Mouse (Mus musculus): ENCODE results near the gene Six3.

Six3 gene

DNA sequence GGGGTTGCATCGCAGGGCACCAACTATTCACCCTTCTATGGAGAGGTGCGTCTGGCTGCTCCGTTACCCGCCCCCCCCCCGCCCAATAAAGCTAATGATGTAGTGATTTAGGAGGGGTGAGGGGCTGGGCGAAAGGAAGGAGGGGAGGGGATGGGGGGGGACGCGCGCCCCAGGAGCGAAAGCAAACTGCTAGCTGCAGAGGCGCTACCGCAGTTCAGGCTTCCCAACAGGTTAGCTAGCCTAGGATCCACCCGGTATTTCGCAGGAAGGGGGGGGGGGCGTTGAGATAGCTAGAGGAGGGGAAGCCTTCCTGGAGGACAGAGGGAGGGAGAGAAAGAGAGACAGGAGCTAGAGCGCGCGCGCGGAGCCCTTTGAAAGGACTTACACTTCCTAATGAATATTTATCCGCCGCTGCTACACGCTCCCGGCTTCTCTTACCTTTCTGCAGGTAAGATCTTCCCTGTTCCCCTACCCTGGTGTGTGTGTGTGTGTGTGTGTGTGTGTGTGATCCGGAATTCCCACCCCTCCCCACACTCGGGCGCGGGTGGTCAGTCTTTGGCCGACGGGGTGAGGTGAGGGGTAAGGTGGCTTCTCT is at the start of gene Six3:
Gene Six3, plus strand, starts transcription at position 343 of the 595 bp plus-strand sequence.
- DNase-seq, result no peak

DNA sequence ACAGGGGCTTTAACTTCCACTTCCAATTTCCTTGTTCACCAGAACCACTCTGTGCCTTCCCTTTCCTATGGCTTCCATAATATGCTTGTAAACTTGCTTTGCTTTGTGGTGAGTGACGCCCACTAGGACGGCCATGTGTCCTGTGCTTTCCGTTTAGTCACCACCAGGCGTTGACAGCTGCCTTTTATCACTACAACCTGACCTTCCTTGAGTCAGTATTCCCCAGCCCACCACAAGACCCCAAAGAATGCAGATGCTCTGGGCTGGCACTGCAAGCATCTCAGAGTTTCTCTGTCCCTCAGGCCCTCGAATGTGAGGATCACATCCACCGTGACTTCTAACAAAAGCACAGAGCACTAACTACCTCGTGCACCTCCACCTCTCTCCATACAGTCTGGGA is 49.3 kb upstream of the Six3 start:
- no peak for DNase-seq

DNA sequence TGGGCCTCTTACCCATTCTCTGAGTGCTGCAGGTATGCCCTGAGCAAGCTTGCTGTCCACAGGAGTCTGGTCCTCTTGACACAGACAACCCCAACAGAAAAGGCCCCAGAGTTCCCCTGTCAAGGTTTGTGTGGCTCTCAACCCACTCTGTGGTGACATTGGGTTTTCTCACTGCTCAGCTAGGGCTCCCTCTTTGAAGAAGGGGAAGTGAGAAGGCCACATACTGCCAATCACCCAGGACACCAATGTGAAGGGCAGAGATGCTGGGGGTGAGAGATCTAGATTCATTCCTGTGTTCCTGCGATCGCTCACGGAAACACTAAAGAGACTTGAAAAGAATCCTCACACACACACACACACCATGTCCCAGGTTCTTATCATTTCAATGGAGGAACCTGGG is 39.4 kb upstream of the Six3 start:
- DNase-seq, result no peak

DNA sequence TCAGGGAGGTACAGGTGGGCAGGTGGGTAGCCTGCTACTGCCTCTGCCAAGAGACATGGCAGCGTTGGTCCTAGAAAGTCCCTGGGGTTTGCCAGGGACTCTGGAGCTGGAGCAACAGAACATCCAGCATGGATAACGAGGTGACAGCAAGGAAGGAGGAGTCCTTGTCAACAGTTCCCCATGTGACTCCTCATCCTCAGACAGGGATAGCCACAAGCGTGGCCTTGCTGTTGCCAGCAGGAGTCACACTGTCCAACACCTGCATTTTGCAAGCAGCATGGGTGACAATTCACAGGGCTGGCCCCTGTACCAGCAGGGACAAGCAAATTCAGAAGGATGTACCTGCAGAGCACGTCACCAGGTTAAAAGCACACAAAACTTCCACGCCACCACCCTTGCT is 35.1 kb upstream of the Six3 start:
- DNase-seq, result no peak

DNA sequence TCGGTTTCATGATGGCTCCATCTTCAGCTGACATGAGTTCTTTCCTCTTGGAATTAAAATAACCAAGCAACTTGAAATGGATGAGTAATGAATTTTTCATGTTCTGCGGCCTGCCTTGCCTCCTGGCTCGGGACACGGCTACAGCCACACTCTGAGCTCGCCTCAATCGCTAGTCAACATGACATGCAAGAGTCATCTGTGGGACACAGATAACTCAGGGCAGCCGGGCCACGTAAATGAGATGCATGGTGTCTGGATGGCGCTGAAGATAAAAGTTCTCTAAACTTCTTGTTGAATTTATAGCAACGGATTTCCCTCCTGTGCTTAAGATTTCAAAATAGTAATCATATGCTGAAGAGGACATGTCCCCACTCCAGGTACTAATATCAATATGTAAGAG is 34.1 kb upstream of the Six3 start:
- no peak for DNase-seq

DNA sequence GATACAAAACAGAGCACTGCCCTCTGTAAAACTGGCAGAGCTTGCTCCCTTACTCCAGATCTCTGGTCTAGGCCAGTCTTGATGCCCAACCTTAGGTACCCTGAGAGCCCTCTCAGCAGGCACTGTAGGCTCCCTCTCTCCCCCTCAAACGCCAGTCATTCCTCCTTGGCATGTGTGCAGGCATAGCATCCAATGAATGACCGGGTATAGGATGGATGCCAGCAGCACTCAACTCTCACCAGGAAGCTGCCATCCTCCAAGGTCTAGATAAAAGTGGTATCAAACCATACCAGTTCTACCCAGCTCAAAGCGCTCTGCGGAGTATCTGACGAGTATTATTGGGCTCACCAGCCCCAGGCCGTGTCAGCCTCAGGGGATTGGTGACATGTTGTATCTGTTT is 33.2 kb upstream of the Six3 start:
- no peak for DNase-seq

DNA sequence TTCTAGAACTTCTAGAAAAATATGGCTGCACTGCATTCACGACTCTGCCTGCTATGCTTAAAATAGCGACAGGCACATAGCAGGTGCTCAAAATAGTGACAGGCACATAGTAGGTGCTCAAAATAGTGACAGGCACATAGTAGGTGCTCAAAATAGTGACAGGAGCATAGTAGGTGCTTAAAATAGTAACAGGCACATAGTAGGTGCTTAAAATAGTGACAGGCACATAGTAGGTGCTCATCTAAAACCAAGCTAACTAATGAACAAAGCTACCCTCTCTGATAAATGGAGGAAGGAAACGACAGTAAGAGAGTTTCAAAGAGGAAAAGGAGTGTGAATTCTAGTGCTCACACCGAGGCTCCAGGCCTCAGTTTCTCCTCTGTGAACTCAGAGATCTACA is 29.2 kb upstream of the Six3 start:
- no peak for DNase-seq

DNA sequence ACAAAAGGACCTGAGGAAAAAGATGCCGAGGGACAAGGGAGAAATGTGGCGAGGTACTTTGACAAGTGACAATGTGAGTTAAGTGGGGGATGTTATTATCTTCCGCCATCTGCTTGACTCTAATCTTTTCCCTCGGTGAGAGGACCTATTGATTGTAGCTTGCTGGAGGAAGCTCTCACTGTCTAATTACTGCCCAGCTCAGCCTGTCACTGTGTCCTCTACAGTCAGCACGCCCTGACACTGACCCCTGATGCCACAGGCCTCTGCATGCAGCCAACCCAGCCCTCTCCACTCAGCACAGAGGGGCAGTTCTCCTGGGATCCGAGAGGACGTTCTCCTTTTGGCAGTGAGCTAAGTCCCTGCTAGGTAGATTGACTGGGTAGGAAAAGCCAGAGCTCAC is 28.8 kb upstream of the Six3 start:
- no peak for DNase-seq

DNA sequence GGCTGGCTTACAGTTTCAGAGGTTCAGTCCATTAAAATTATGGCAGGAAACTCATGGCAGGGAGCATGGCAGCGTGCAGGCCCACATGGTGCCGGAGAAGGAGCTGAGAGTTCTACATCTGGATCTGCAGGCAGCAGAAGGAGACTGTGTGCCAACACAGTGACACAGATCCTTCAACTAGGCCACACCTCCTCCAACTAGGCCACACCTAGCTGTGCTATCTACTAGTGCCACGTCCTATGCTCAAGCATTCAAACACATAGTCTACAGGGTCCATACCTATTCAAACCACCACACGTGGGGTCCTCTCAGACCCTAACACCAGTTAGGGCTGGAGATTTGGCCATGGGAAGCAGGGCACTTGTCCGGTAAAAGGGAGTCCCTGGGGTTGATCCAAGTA is 27.6 kb upstream of the Six3 start:
- DNase-seq, result no peak

DNA sequence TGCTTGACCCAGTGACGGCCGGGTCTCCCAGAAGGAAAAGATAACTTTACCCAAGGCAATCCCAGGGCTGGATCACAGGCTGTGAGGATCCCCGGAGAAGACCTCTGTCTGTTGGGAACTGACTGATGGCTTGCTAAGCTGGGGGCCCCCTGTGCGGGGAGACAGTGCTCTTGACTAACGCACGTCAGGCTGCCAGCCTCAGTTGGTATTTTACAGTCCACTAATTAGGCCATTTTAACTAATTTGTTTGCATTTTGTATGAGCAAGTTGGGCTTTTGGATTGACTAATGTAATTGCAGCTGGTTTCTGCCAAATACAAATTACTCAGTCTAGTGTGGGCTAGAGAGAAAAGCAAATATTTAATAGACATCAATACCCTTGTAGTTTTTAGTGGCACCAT is 21.4 kb upstream of the Six3 start:
- DNase-seq, result no peak

DNA sequence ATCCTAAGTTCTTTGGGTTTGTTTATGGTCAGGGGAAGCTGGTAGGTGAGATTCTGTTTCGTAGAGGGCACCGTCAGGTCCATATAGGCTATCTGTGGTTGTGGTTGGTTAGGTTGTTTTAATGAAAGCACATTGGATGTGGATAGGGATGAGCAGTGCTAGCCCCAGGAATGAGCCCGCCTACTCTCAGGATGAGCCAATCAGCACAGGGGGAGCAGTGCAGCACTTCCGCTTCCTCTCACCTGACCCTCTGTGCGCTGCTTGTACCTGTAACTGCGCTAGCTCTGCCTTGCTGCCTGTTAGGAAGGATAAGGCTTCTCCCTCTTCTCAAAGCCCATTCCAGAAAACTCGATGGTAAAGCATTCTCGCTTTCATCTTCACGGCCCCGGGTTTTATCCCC is 17.6 kb upstream of the Six3 start:
- DNase-seq, result no peak

DNA sequence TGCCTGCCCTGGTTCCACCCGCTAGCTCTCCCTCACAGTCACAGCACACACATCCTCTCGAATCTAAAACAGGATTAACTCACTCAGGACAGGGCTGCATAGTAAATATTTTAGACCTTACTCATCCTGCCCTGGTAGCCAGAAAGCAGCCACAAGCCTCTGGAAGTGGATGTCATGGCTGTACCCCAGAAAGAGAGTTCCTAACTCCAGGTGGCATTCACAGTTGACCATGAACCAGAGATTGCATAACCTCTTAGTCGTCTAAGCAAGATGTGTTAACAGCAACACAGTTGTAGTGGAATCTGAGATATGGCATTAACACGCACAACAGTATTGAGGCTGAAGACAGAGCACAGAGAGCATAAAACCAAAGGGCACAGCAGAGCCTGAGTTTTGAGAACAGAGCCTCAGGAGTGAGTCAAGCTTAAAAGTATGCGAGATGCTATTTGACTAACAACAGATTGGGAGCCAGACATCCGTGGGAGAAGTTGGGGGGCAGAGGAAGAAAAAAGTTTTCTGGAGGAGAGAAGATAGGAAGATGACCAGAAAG is 17.0 kb upstream of the Six3 start:
- DNase-seq, result no peak

DNA sequence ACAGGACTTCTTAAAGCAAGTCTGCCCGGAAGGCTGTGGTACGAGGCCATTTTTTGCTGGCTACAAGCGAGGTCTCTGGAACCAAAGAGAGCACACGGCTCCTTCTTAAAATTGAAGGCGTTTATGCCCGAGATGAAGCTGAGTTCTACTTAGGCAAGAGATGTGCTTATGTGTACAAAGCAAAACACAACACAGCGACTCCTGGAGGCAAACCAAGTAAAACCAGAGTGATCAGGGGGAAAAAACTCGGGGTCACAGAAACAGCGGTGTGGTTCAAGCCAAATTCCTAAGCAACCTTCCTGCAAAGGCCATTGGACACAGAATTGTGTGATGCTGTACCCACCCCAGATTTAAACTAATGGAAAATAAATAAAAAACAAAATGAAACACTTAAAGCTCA is 13.9 kb upstream of the Six3 start:
- DNase-seq, result no peak

DNA sequence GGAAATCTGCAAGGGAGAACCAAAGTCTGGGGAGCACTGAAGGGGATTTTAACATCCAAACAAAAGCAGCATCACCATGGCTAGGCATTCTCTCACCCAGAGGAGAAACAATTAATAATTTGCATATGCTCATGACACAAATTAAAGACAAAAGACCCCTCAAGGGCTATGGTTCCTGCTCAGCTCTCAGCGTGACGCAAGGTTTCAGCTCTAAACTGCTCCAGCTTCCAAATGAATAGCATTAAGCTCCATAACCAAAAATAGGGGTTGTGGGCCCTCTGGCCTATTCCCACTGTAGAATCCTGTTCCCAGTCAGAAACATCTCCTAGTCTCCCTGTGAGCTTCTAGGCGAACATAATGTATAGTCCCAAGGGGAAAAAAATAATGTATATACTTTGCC is 6.9 kb upstream of the Six3 start:
- DNase-seq, result no peak

DNA sequence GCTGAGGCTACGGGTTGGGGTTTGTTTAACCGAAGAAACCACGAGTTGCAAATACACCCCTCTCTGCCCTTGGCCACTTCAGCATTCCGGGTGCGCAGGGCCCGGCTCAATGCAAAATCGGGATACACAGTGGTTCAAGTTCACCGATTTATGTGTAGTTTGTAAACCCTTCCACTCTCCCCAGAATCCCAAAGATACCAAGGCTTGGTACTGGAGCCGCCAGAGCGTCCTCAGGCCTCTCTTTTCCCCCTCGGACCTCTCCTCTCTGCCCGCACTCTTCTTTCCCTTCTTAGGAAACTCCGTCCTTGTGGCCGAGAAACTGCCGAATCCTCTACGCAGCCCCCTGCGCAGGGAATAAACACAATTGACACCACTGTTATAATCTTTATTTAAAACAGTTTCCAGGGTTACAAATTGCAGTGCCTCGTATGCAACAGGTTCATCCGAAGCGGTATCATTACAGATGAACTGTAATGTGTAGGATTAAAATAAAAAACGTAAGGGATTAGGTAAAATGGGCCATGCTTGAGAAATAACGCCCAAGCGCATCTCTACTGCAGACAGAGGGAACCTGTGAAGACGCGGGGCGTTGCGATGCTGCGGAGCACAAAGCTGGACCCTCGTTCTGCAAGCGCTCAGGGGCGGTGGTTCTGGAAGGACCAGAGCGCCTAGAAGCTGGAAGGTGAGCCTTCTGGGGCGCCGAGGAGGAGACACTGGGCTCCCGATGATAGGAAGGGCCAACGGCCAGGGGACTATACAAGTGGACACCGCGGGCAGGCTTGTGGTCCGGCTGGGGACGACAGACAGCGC is 5.6 kb upstream of the Six3 start:
- DNase-seq, result no peak

DNA sequence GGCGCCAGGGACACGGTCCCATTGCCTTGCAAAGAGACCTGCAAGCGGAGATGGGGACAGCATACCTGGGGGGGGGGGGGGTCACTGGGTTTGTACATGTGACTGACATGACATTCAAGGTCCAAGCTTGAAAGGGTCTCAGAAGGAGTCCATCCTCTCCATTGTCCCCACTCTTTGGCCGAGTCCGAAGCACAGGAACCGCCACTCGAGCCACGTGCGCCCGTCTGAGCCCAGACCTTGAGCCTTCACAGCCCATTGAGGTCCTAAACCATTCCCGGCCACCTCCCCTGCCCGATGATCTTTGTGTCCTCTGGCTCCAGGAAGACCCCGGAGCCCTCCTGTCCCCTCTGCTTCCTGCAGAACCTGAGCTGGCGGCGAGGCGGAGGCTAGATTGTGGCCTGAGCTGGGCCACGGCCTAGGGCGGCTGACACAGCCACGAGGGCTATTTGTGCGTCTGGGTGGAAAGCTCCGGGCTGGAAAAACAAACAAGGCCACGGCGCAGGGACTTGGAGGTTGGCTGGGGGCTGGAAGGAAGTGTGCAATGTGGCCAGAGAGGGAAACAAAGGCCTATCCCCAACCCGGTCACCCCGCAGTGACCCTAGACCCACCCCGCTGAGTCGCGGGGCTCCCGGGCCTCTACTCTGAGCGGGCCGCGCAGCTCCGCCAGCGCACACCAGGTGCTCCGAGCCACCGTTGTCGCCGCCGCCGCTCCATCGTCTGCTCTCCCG is 4.9 kb upstream of the Six3 start:
- DNase-seq, result no peak

DNA sequence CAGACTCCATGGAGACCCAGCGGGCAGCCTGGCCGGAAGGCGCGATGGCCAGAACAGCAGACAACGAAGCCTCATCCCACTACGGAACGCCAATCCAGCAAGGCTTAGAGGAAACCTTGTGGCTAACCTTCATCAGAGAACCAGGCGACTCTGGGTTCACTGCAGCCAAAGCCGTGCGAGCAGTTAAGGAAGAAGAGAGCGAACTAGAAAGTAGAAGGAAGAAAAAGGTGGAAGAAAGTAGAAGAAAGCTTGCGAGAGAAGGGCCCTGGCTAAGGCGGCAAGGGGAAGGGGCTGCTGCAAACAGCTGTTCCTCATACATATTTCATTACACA is 4.3 kb upstream of the Six3 start:
- no peak for DNase-seq

DNA sequence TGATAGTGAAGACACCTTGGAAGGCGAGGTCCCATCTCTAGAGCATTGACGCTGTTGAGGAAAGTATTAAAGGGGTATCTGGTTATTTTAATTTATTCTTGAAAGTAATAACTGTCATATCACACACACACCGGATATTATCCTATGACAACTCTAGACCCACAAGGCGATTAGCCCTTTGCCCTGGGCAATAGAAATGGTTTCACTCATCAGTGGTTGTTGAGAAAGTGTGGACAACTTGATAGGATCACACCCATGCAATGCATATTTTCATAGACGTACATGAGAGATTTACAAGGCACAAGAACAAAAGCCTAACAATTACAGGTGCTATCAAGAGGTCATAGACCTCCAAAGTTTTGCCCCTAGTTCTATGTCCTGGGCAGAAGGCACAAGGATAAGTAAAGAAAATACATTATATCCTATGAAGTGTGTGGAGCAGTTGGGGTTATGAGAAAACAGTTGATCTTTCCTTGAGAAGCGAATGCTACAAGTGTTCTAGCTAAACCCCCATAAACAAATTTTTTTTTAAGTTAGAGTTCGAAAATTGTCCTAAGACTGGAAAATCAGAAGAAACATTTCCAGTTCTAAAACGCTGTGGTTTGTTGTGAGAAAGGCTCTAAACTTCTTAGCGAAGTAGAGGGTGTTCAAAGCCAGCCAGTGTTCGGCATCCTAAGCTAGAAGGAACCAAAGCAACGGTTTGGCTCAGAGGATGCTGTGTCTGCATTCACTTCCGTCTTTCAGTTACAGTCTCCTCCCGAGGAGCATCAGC is 3.6 kb upstream of the Six3 start:
- DNase-seq, result no peak

DNA sequence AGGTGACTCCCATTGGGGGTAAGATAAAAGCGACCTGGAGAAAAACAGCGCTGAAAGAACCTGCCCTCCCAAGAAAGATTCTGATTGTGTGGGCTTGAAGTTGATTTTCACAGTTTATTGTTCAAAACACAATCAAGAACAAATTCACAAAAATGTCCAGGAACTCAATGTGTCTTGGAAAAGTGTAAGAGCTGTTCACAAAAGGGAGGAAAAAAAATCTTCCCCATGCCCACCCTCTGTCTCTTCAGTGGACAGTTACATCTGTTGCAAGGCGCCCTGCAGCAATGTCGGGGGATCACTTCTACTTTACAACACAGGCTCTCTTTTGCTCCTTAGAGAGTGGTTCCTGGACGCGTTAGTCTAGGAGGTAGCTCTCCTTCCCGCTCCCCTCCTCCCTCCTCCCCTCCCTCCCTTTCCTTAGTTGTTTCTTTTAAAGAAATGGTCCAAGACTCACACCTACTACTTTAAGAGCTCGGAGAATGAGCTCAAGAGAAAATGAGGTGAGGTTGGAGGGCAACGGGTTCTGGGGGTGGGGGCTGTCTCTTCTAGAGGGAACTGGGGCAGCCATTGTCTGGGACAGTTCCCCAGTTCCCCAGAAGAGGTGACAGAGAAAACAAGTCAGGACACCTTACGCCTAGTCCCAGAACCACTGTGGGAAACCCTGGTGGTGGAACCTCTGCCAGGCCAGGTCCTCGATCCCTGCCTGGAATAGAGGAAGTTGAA is 2.9 kb upstream of the Six3 start:
- no peak for DNase-seq

DNA sequence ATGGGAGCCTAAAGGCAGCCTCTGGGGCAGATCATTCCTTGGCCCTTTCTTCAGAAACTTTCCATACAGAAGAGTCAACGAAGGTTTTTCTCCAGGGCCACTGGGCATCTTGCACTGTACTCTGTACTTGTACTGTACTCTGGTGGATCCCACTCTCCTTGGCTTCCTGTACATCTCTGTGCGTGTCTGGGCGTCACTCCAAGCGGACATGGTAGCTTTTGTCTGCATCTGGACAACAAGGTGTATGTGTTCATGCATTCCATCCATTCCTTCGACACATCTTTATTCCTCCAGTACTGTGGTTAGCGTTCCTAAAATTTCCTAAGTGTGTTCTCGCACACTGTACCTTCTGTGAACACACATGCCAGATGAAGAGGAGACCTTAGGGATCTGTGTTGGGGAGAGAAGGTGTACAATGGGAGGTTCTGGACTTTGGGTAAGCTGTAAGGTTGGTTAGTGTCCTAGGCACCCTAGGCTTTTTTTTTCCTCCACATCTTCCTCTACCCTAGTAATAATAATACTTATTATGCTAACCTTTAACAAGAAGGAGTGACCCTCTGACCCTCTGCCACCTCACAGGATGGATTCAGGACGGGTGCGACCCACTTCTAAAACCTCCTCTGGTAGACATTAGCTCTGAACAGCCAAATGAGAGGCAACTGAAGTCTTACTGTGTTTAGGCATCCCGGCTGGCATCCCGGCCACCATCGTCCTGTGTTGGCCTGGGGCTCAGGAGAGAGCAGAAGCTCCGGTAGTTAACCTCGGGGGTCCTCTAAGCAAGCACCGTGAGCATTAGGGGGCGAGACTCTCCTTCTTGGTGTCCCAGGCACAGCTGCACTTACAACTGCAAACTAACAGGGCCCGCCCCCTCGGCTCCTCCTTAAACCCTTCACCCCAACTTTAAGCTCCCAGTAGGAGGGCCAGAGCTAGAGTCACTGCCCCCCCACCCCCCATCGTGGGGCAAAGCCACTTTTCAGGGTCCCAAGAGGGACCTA is 1.6 kb upstream of the Six3 start:
- DNase-seq, result no peak

All from lung, adult 18-20 months (tissue).